Mouse (Mus musculus) frontal cortex, adult 2 months (tissue): ENCODE data around the gene Jund. TPM values are rescaled to one million over a fixed set of nuclear protein-coding genes. Genes with fewer than 3 reads are reported as not detected.

ENCODE experiments used
- DNase-seq, 2 experiments: peaks; one replicate each; pipeline ENCODE4 v3.0.0; 2022; ENCODE audit warnings: low spot score in 1 of 2; ENCODE audit errors: extremely low spot score in 1 of 2
- polyA plus RNA-seq: library from polyadenylated mRNA; depleted of rRNA; stranded (reverse); fragments of >200 nt; gene quantifications from 2 replicates; pipeline ENCODE4 v1.2.3, GENCODE M21; 2012

The Jund gene
- polyA plus RNA-seq, 1 experiment: 226 TPM

DNA sequence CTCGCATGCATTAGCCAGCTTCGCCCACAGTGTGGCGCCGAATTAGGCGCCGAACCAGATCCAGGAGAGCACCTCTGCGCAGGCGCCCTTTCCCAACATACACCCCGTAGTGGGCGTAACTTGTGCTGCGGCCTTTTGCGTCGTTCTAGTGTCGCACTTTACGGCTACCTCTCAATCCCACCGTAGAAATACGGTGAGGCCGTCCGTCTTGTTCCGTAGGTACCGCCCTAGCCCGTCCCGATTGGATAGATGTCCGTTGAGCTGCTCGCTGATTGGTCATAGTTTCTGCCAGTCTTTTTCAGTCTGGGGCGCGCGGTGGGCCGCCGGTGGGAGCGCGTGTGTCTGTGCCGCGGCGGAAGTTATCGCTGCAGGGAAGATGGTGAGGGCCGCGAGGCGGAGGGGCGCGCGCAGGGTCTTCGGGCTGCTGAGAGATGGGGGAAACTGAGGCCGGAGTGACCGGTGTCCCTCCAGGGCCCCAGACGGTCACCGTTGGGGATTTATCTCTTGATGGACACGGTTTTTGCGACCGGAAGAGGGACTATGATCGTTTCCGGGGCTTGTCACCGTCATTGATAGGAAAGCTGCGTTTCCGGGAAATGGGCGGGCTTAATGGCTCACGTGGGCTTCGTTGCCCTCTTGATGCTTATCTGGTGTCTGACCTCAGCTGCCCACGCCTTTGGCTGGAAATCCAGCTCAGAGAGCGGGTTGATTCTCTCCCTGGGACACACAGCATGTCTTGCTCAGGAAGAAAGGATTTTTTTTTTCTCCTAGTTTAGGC is 25.5 kb upstream of the Jund start, which contains the start of gene Lsm4:
Gene Lsm4 (plus strand): TSS at position 170 of the 778 bp plus-strand sequence.
- peak; percentile 96 to 99 for DNase-seq

DNA sequence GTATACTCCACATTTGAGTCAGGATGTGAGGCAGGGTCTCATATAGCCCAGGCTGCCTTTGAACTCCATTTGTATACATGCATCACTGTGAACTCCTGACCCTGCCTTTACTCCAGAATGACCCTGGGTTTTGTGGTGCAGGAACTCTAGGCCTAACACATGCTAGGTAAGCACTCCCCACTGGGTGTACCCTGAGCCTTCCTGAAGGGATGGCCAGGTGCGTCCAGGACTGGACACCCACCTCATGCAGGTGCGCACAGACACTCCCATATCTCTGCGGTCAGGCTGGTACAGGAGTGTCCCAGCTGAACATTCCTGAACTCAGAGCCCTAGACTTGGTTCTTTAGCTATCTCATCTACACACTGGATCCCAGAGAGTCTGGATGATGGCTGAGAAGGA is 24.6 kb upstream of the Jund start:
- DNase-seq: no peak

DNA sequence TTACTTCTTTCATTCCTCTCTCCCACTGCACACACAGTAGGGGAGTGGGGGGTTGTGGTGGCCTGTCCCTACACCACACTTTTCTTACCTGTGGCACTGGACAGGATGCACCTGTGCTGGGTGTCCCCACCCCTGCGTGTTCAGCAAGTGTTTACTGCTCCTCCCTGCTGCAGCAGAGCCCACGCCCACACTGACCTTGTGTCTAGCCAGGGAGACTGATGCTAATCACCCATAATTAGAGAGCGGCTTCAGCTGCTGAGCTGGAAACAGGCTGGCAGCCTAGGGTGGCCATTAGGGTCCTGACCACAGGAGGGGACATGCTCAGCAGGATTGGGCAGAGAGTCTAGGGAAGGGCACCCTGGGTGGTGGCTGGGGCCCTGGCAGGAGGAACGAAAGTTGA is 24.0 kb upstream of the Jund start:
- DNase-seq: no peak

DNA sequence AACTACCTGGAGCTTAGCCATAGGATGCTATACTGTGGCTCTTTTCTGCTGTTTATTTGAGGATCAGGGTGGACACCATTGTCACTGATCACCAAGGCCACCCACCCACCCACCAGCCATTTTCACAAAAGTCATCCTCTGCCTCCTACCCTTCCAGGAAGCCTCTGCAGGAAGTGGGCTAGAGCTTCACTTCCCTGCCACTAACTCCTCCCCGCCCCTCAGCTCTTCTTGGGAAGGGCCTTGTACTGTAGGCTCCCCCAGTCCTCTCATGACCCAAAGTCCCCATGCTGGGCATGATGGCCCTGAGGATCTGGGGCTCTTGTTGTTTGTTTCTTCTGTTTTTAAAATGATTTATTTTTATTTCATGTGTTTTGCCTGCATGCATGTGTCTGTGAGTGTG is 23.4 kb upstream of the Jund start:
- no peak for DNase-seq

DNA sequence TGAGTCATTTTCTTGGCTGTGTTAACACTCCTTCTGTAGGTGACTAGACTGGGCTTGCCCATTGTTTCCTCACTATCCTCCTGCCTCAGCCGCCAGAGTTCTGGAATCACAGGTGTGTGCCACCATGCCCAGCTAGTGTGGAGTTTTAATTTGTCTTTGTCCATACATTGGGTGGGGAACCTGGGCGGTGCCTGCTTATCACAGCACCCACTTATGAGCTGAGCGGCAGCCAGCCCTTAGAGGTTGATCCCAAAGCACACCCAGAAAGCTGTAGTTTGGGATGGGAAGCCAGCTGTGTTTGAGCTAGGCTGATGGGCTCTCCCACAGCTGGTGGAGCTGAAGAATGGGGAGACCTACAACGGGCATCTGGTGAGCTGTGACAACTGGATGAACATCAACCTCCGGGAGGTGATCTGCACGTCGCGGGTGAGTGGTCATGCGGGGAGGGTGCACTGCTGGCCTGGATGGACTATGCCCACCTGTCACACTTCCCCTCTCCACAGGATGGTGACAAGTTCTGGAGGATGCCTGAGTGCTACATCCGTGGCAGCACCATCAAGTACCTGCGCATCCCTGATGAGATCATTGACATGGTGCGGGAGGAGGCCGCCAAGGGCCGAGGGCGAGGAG is 21.2 kb upstream of the Jund start:
- no peak for DNase-seq

DNA sequence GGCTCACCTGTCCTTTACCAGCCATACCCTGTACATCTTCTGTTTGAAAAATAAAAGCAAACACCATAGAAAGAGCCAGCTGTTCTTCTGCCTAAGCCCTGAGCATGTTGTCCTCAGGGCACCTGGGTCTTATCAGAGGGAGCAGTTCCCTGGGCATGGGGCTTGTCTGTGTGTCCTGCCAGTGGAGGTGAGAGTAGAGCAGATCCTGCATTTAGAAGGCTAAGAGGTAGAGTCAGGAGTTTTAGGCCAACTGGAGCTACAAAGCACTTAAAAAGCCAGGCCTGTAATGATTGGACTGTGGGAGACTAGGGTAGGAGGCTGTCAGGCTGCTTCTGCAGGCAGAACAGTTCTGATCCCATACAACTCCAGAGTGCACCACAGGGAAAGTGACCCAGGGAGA is 20.1 kb upstream of the Jund start:
- no peak for DNase-seq

DNA sequence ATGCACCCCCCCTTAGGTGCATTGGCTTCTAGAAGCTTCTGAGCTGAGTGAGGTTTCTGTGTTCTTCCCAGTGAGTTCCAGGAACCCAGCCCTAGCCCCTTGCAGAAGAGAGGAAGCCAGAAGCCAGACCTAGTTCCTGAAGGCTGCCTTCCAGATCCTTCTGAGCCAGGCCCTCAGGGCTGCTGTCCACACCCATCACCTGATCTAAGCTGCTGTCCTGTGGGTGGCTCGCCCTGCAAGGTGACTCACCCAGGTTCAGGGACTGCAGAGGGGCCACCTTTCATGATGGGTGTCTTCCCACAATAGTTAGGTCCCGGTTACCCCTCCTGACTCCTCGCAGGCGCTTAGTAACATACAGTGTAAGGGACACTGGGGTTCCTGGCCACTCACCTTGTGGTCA is 19.3 kb upstream of the Jund start:
- no peak for DNase-seq

DNA sequence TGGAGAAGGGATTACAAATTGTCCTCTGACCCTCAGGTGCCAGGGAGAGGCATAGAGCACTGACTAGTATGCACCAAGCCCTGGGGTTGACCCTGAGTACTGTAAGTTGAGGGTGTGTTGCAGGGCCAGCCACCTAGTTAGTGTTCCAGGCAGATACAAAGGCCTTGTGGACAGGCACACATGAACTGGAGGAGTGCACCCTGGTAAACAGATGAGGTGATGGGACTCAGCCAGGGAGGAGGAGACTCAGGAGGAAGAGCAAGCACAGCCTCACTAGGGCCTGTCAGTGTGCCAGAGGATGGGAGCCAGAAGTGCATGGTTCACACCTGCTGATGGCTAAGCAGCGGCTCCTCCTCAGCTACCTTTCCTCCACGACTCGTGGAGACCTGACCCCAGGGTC is 18.7 kb upstream of the Jund start:
- DNase-seq: no peak

DNA sequence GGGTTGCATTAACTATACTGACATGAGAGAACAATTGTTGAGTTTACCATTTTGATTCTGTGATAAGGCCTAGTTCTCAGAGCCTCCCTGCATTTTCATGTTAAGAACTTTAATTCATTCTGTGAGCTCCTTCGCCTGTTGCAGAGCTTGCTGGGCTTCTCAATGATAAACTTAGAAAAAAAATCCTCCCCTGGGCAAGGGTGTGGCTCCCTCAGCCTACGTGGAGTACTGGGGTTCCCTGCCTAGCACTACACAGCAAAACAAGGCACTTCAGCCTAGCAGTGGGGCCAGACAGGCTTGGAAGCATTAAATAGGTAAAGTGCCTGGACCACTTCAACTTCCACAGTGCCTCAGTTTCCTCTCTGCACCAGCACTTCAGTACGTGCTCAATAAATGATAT is 17.3 kb upstream of the Jund start:
- DNase-seq: no peak

DNA sequence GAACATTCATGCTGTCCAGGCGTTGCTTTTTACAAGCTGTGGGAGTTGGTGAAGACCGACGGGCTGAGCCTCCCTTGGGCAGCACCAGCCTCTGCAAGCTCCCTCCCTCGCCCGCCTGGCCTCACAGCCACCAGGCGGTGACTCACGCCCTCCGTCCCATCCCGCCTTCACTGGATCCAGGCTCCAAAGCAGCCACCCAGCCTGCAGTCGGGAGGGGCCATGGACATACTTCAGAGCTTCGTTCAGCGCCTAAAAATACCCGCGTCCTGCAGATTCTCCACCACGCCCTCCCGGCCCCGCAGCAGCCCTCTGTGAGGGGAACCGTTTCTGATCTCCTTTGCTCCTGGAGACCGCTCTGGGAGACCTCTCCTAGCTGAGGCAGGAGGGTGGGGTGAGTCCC is 16.6 kb upstream of the Jund start:
- peak in 1 of 2 experiments; percentile 77 for DNase-seq

DNA sequence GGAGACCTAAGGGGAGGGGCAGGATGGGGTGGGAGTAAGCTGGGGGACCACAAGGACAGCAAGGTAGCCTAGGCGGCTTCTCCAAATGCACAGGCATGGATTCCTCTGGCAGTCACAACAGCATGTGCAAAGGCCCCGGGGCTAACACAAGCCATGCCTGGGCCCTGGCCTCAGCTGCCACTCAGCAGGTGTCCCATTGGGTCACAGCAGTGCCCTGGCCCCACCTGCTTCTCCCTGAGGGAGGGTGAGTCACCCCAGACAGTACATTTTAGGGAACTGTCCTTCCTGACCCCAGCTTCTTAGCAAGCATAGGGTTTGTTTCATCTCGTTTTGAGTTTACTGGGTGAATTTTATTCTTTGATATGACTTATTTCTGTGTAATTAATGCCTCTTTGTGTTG is 16.1 kb upstream of the Jund start:
- DNase-seq: no peak

DNA sequence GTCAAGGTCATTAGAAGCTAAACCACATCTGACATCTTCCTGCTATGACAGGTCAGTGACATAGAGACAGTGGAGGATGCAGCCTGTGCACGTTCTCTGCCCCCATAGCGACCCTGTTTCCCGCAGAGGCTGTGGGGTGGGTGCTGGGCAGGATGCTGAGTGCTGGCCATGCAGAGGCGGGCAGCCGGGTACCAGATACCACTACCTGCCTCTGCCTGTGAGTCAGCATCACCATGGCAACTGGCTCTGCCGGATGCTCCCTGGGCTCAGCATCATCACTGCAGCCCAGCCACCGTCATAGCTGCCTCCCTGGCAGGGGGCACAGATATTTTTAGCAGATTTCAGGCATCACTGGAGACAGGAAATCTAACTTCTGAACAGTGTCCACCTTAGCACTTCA is 14.5 kb upstream of the Jund start:
- peak; percentile 88 to 90 for DNase-seq

DNA sequence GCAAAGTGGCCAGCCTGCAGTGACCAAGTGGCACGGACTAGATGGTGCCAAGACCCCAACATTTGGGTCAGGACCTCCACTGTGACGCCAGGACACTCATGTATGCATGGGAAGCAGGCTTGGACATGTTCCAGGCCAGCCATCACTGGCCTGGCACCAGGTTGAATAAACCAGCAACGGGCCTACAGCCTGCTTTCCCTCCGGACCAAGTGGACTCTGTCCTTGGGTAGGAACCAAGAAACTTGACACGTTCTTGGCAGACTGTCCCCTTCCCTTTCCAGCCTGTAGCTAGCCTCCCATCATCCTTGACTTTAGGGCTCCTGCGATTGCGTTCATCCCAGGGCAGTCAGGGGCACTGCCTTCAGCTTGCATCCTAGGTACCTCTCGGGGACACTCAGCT is 11.2 kb upstream of the Jund start:
- DNase-seq: no peak

DNA sequence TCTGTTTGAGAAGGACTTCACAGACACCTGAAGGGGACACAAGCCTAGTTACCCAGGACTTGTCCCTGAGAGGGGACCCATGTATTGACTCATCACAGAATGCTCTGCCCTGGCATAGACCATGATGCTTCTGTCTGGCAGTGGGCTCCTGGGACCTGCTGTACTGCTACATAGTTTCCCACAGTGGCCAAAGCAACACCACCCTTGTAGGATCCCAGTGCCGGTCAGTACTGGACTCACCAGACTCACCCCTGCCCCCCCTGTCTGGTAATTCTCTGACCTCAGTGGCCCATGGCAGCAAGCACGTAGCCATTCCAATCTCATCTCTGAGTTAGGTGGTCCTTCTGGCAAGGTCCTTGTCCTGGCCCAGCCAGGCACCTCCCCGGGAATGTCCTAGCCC is 10.6 kb upstream of the Jund start:
- DNase-seq: no peak

DNA sequence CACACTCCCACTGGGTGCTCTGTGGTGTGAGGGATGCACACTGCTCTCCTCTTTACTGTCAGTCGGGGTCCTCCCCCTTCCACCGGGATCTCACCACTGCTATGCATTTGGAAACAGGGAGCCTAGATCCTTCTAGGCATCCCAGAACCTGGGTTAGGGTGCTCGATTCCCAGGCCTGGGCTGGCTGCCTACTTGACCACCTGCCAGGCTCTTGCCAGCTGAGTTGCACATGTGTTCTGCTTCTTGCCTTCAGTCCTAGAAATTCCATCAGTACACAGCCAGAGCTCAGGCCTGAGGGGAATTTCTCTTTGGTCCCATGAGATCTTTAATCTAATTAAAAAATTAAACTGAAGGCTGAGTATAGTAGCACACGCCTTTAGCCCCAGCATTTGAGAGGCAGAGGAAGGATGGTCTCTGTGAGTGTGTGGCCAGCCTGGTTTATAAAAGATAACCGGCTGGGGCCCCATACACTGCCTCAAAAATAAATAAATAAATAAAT is 8.8 kb upstream of the Jund start:
- no peak for DNase-seq

DNA sequence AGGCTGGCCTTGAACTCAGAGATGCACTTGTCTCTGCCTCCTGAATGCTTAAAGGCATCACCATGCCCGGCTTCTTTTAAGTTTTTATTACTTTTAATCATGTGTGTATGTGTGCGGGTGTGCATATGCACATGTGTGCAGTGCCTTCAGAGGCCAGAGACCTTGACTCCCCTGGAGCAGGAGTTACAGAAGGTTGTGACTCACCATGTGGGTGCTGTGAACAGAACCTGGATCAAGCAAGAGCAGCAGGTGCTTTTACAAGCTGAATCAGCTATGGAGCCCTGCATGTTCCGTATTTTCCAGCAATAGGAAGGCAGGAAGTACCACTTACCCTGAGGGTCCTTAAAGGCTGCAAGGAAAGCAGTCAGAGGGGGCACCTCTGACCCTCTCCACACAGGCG is 7.5 kb upstream of the Jund start:
- DNase-seq: no peak

DNA sequence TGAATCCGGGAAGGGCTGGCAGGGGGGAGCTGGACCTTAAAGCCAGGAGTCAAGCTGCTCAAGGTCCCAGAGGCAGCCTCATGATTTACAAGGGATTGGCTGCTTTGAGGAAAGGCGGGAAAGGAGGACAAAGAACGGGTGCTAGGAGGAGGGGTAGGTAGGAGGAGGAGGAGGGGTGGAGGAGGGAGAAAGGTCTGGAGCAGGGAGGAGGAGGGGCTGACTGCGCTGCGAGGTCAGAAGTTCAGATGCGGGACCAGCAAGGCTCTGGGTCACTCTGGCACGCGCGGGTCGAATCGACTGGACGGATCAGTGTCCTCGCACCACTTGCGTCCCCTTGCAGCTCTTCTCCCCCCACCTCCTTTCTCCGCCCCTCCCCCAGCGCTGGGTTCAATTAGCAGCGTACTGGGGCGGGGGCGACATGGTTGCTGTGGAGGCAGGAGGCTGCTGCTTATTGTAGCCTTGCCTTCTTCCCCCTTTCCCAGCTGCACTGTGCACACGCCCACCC is 7.0 kb upstream of the Jund start:
- DNase-seq: no peak

DNA sequence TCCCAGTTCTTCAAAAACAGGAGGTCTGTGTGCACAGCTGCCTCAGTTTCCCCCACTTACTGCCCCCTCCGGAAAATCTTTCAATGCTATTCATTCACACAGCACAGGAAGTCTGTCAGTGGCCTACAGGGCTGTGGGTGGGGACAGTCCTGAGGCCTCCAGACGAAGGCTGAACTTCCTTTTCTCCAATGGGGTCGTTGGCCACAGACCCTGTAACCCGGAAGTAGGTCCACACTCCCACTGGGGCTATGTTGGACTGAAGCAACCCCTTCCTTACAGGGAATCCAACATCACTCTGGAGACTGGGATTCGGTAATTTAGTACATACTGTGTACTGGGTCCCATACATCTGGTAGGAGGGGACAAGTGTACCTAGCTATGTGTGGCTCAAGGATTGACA is 5.1 kb upstream of the Jund start:
- no peak for DNase-seq

DNA sequence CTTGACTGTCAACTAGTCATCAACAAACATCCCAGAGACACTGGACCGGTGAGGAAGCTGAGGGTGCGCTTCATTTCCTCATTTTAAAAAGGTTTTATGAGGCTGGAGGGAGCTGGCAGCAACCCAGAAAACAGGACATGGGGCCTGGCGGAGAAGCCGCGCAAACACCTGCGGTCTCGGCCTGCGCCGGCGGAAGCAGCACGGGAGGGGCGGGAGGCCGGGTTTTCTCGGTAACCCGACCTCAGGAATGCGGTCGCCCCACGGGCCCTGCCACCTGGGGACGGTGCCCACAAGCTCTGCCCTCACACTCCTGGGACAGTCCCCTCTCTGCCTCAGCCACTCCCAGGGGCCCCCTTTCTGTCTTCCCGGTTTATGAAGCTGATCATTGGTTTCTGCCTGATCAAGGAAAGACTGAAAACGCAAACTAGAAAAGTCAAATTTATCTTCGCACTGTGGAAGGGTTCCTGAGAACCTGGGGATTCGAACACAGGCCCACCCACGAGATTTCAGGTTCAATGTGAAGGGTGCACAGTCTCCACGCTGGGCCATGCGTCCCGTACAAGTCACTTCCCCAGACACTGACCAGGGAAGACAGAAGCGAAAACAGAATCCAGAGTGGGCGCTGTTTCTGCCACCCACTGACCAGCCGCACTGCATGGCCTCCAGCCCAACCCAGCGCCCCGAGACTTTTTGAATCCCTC is 3.3 kb upstream of the Jund start:
- no peak for DNase-seq

DNA sequence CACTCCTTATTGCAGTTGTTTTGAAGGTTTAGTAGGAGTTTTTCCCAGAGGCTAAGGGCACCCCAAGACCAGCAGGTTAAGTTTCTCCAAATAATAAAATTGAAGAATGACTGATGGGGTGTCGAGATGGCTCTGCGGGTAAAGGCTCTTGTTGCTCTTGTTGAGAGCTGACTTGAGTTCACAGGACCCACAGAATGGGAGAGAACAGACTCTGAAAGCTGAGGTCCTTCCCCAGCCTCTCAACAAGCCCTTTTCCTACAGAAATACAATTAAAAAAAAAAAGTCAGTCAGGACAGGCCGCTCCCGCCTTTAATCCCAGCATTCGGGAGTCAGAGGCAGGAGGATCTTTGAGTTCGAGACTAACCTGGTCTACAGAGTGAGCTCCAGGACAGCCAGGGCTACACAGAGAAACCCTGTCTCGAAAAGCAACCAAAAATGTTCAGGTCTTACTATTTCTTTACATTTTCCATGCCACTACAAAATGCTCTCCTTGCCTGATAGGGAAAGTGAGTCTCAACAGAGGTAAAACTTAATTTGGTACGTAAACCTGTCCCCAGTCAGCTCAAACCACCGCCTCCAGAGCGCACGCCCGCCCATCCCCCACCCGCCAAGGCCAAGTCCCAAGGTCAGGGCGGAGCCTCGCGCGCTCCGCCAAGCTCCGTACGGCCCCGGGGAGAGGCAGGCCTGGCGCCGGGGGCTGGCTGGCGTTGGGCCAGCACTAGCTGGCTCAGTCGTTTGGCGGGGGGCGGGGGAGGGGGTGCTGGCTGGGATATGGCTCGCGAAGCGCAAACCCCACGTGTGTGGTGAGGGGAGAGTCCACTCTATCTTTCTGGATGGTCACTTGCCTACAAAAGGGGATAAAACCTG is 2.5 kb upstream of the Jund start:
- no peak for DNase-seq

DNA sequence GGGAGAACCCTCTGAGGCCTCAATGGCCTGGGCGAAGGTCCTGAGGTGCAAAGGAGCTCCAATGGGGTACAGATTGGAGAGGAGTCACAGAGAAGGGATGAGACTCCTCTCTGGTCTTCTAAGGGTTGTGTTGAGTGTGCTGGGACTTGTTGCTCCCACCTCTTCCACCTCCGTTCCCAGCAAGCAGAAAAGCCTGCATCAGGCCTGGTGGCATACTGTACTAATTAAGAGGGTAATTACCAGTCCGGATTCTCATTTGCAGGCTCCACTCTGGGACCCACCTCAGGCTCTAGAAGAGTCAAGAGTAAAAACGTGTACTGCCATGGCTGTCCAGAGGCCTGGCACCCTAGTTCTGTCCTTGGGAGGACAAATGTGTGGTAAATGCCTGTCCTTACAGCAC is 1.8 kb upstream of the Jund start:
- DNase-seq: no peak
